Mouse (Mus musculus) G1E (cell line): Measurements from ENCODE around the gene Slc38a6. TPM values are rescaled to one million over a fixed set of nuclear protein-coding genes. Genes with fewer than 3 reads are reported as not detected.

Source experiments
- ATAC-seq: 2 replicates; pipeline ENCODE4 v1.8.0; 2016; ENCODE audit warnings: mild to moderate bottlenecking; ENCODE audit not compliant: insufficient number of reproducible peaks, poor library complexity, low FRiP score, severe bottlenecking; ENCODE audit errors: extremely low read depth
- DNase-seq: peaks from one replicate; pipeline ENCODE4 v3.0.0; 2012; ENCODE audit warnings: low spot score
- H3K27me3 ChIP-seq: 2 replicates; pipeline ENCODE4 v1.6.1; 2012; ENCODE audit warnings: mild to moderate bottlenecking, low read length, inconsistent platforms; ENCODE audit not compliant: insufficient read depth
- H3K36me3 ChIP-seq: replicated peaks from 2 replicates; pipeline ENCODE3; 2012; ENCODE audit warnings: mild to moderate bottlenecking, inconsistent platforms
- H3K4me1 ChIP-seq: 2 replicates; pipeline ENCODE4 v1.6.1; 2012; ENCODE audit warnings: low read depth, low read length, inconsistent platforms, mixed read lengths; ENCODE audit not compliant: insufficient read depth
- H3K4me3 ChIP-seq: 2 replicates; pipeline ENCODE4 v1.5.1; 2012; ENCODE audit warnings: low read depth, mild to moderate bottlenecking, inconsistent platforms, low read length, moderate library complexity, mixed read lengths
- H3K9me3 ChIP-seq: replicated peaks from 2 replicates; pipeline ENCODE4 v1.6.1; 2012; ENCODE audit warnings: inconsistent platforms
- CTCF ChIP-seq: IDR thresholded peaks from 2 replicates; pipeline ENCODE4 v1.5.1; 2012; ENCODE audit warnings: low read depth, low read length, inconsistent platforms, mixed read lengths
- GATA1 ChIP-seq: IDR thresholded peaks from 2 replicates; pipeline ENCODE4 v1.6.1; 2012; ENCODE audit warnings: borderline replicate concordance, low read length, inconsistent platforms, mixed read lengths
- GATA2 ChIP-seq: IDR thresholded peaks from 2 replicates; pipeline ENCODE4 v1.6.1; 2012; ENCODE audit warnings: low read depth, low read length, inconsistent platforms, borderline replicate concordance
- POLR2AphosphoS5 ChIP-seq: IDR thresholded peaks from 2 replicates; pipeline ENCODE4 v1.6.1; 2012; ENCODE audit warnings: low read depth, low read length, inconsistent platforms; ENCODE audit not compliant: insufficient replicate concordance
- TAL1 ChIP-seq: conservative IDR thresholded peaks from 2 replicates; pipeline ENCODE4 v1.6.1; 2012; ENCODE audit warnings: low read depth, low read length, inconsistent platforms, mixed read lengths
- polyA plus RNA-seq: library from polyadenylated mRNA; stranded (reverse); fragments of >175 nt; gene quantifications from 2 replicates; pipeline ENCODE4 v1.2.3, GENCODE M21; 2012
- total RNA-seq, 2 experiments: library from RNA; stranded (forward) in 1 of 2; stranded (reverse) in 1 of 2; fragments of 200-1000 nt in 1 of 2; fragments of >200 nt in 1 of 2; fragmentation: Nextera tagmentation in 1 of 2; gene quantifications; 2 replicates each; pipeline ENCODE4 v1.2.3; 2014 to 2017

Slc38a6 gene
- total and polyA plus RNA-seq, 3 experiments = 2.7 to 26.3 (median 12.5) TPM

GRCm38 (mm10) chr12:73378724-73379355 is 92.3 kb downstream of the Slc38a6 start:
- DNase-seq (no peak), ATAC-seq (no peak)
- H3K27me3 ChIP-seq = peaks cover 13% of the 10 kb centered on the region
- no peaks in the 10 kb centered on the region for H3K36me3 ChIP-seq
- no peaks in the 10 kb centered on the region for H3K4me1 ChIP-seq
- no peaks in the 10 kb centered on the region for H3K9me3 ChIP-seq
- no peak for TF ChIP-seq CTCF
- TF ChIP-seq GATA2 = no peak
- no peak for TF ChIP-seq POLR2AphosphoS5
- TF ChIP-seq TAL1 = no peak
- no peak for TF ChIP-seq GATA1
- H3K4me3 ChIP-seq = no peak overlapping the region

GRCm38 (mm10) chr12:73380686-73381360 is 94.2 kb downstream of the Slc38a6 start:
- no peaks in the 10 kb centered on the region for H3K36me3 ChIP-seq
- no peak for DNase-seq

DNA sequence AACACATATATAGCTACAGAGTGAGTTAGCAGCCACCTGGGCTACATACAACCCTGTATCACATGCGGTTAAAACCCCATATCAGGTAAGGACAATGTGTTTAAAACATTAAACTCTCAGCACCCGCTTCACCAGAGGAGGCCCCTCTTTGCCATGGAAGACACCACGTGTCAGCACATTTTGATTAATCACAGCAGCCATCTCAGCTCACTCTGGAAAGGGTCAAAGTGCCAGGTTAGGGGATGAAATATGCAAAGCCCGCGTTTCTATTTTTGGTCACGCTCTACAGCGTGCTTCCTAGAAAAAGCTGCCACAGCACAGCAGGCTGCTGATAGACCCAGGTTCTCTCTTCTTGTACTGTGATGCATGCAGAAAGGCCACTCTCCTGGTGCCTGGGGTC is 94.9 kb downstream of the Slc38a6 start:
- H3K27me3 ChIP-seq = peaks cover 16% of the 10 kb centered on the region
- no peaks in the 10 kb centered on the region for H3K4me1 ChIP-seq
- H3K9me3 ChIP-seq = no peaks in the 10 kb centered on the region
- TF ChIP-seq CTCF = no peak
- TF ChIP-seq TAL1 = no peak
- TF ChIP-seq POLR2AphosphoS5 = no peak
- TF ChIP-seq GATA2 = no peak
- no peak for TF ChIP-seq GATA1
- ATAC-seq (no peak), DNase-seq (no peak)
- no peak overlapping the region for H3K4me3 ChIP-seq
- no peaks in the 10 kb centered on the region for H3K36me3 ChIP-seq

More at GRCm38 (mm10) chr12:73380686-73381360, 94.2 kb downstream of the Slc38a6 start:
- Histone ChIP-seq H3K9me3 (no peaks in the 10 kb centered on the region), H3K4me3 (no peak overlapping the region), H3K4me1 (no peaks in the 10 kb centered on the region), H3K27me3 (peaks cover 16% of the 10 kb centered on the region)
- no peak for ATAC-seq
- TF ChIP-seq GATA1 (no peak), CTCF (no peak), GATA2 (no peak), POLR2AphosphoS5 (no peak), TAL1 (no peak)

DNA sequence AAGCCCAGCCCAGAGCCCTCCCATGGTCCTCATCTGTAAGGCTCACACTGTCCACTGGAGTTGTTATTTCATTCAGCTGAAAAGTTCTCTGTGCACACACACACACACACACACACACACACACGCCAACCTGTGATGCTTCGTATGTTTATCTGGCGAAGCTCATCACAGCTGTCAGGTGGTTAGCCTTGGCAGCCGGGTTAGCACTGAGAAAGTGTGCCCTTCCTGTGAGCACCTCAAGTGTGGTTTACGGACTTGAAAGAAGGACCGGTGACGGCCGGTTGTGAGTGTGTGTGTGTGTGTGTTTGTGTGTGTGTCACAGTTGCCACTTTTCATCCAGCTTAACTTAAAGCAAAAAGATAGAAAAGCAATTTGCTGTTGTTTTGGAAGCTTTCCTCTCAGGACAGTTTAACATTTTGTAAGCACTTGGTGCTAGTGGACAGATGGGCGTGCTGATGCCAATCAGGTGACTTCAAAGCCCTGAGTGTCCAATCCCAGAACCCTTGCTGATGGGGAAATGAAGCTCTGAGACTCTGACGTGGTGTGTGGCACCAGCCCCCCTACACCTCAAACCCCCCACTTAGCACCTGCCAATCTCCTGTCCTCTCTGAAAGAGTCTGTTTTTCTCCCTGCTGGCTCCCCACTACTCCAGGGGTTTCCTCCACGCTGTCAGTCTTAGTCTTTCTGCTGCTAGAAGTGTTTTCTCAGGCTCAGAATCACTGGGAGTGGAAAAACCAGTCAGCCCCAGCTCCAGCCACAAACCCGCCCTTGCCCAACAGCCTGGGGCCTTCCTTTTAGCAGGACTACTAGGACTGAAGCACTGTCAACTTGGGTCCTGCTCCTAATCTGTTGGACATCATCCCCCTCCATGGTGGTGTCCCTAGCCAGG is 96.0 kb downstream of the Slc38a6 start:
- Histone ChIP-seq H3K4me1 (no peaks in the 10 kb centered on the region), H3K36me3 (no peaks in the 10 kb centered on the region), H3K27me3 (peaks cover 23% of the 10 kb centered on the region), H3K9me3 (no peaks in the 10 kb centered on the region), H3K4me3 (no peak overlapping the region)
- ATAC-seq (no peak), DNase-seq (no peak)
- TF ChIP-seq TAL1 (no peak), CTCF (no peak)

GRCm38 (mm10) chr12:73383179-73383510 is 96.6 kb downstream of the Slc38a6 start:
- no peak for DNase-seq

GRCm38 (mm10) chr12:73383861-73384260 is 97.3 kb downstream of the Slc38a6 start:
- no peaks in the 10 kb centered on the region for H3K4me1 ChIP-seq
- H3K36me3 ChIP-seq = no peaks in the 10 kb centered on the region
- no peak for ATAC-seq
- TF ChIP-seq GATA1 = no peak
- no peak for TF ChIP-seq CTCF
- TF ChIP-seq POLR2AphosphoS5 = no peak
- TF ChIP-seq GATA2 = no peak
- no peak for TF ChIP-seq TAL1
- DNase-seq = no peak
- no peaks in the 10 kb centered on the region for H3K9me3 ChIP-seq
- no peak overlapping the region for H3K4me3 ChIP-seq
- H3K27me3 ChIP-seq = peaks cover 23% of the 10 kb centered on the region

More at GRCm38 (mm10) chr12:73383179-73383510, 96.6 kb downstream of the Slc38a6 start:
- Histone ChIP-seq H3K9me3 (no peaks in the 10 kb centered on the region), H3K36me3 (no peaks in the 10 kb centered on the region), H3K4me3 (no peak overlapping the region), H3K27me3 (peaks cover 23% of the 10 kb centered on the region), H3K4me1 (no peaks in the 10 kb centered on the region)
- no peak for TF ChIP-seq GATA1
- no peak for TF ChIP-seq GATA2
- no peak for TF ChIP-seq TAL1
- TF ChIP-seq CTCF = no peak
- no peak for TF ChIP-seq POLR2AphosphoS5
- no peak for ATAC-seq
